8 mouse cellular contexts compared by ENCODE assay signal in genomic region chr2:18872797-18873196, GRCm38 (mm10).
DNase-seq lines count a peak whose midpoint lies in the region; ATAC-seq and TF ChIP-seq lines count a peak whose summit lies in the region.

No protein-coding gene starts in this region.

- no peak for TF ChIP-seq EP300 in stomach, postnatal 0 days (optimal IDR thresholded peaks at IDR 0.05)

- H3K4me2 ChIP-seq in midbrain, embryonic 11.5 days: no peak overlapping the region
- H3K4me2 ChIP-seq in midbrain, embryonic 16.5 days (ENCODE audit: low read length): no peak overlapping the region
- no peak overlapping the region for H3K4me2 ChIP-seq in hindbrain, postnatal 0 days (ENCODE audit: low read depth, low read length)
- H3K4me2 ChIP-seq in midbrain, embryonic 14.5 days (ENCODE audit: low read length): no peak overlapping the region
- no peak overlapping the region for H3K4me2 ChIP-seq in stomach, postnatal 0 days (replicated peaks; ENCODE audit: low read depth)

- H3K9me3 ChIP-seq in midbrain, embryonic 11.5 days (ENCODE audit: control insufficient read depth, low read length): no peaks in the 10 kb centered on the region
- no peaks in the 10 kb centered on the region for H3K9me3 ChIP-seq in midbrain, embryonic 16.5 days (replicated peaks; ENCODE audit: control insufficient read depth, low read length, poor library complexity, severe bottlenecking)
- no peaks in the 10 kb centered on the region for H3K9me3 ChIP-seq in hindbrain, postnatal 0 days (ENCODE audit: low read length)
- H3K9me3 ChIP-seq in midbrain, embryonic 14.5 days (ENCODE audit: control insufficient read depth, low read length): no peaks in the 10 kb centered on the region
- no peaks in the 10 kb centered on the region for H3K9me3 ChIP-seq in stomach, postnatal 0 days (ENCODE audit: control insufficient read depth, low read length)

- no peaks in the 10 kb centered on the region for H3K27me3 ChIP-seq in midbrain, embryonic 11.5 days (ENCODE audit: control insufficient read depth, insufficient read depth, low read length)
- H3K27me3 ChIP-seq in midbrain, embryonic 16.5 days (ENCODE audit: control insufficient read depth, insufficient read depth, low read depth, low read length): no peaks in the 10 kb centered on the region
- H3K27me3 ChIP-seq in hindbrain, postnatal 0 days (ENCODE audit: insufficient read depth, low read length): no peaks in the 10 kb centered on the region
- H3K27me3 ChIP-seq in midbrain, embryonic 14.5 days (ENCODE audit: control insufficient read depth, insufficient read depth, low read length): no peaks in the 10 kb centered on the region
- H3K27me3 ChIP-seq in stomach, postnatal 0 days (ENCODE audit: control insufficient read depth, insufficient read depth, low read length): no peaks in the 10 kb centered on the region

- intact Hi-C loops in left cerebral cortex, adult 2 months (cut with DNase I): loop anchor here (1.0 to 10.0 kb wide), 3 partner anchors 282 to 472 kb away; no protein-coding TSS in a partner anchor

- WGBS in midbrain, embryonic 11.5 days: 8% methylated on average over 2 of the region's 2 CpGs
- WGBS in midbrain, embryonic 16.5 days: 19% methylated on average over 2 of the region's 2 CpGs
- WGBS in hindbrain, postnatal 0 days: 17% methylated on average over 2 of the region's 2 CpGs
- WGBS in midbrain, embryonic 14.5 days: 15% methylated on average over 2 of the region's 2 CpGs
- WGBS in stomach, postnatal 0 days: 10% methylated on average over 2 of the region's 2 CpGs

- H3K36me3 ChIP-seq in midbrain, embryonic 11.5 days (ENCODE audit: control insufficient read depth, insufficient read depth, low read length): no peaks in the 10 kb centered on the region
- 0 out of 2 replicates have a peak, but pooled peaks cover 2% of the 10 kb centered on the region for H3K36me3 ChIP-seq in midbrain, embryonic 16.5 days (ENCODE audit: control insufficient read depth, insufficient read depth, low read length)
- no peaks in the 10 kb centered on the region for H3K36me3 ChIP-seq in hindbrain, postnatal 0 days (ENCODE audit: insufficient read depth, low read length)
- no peaks in the 10 kb centered on the region for H3K36me3 ChIP-seq in midbrain, embryonic 14.5 days (ENCODE audit: control insufficient read depth, insufficient read depth, low read length)
- H3K36me3 ChIP-seq in stomach, postnatal 0 days (ENCODE audit: control insufficient read depth, insufficient read depth, low read length): no peaks in the 10 kb centered on the region

- H3K4me3 ChIP-seq in midbrain, embryonic 11.5 days (ENCODE audit: low read depth, low read length): no peak overlapping the region
- no peak overlapping the region for H3K4me3 ChIP-seq in midbrain, embryonic 16.5 days (ENCODE audit: low read depth, low read length)
- no peak overlapping the region for H3K4me3 ChIP-seq in hindbrain, postnatal 0 days (ENCODE audit: low read length)
- no peak overlapping the region for H3K4me3 ChIP-seq in left cerebral cortex, adult 2 months
- H3K4me3 ChIP-seq in midbrain, embryonic 14.5 days (replicated peaks; ENCODE audit: low read depth, low read length): no peak overlapping the region
- H3K4me3 ChIP-seq in stomach, postnatal 0 days (ENCODE audit: low read depth, low read length): no peak overlapping the region

- H3K4me1 ChIP-seq in midbrain, embryonic 11.5 days (ENCODE audit: control insufficient read depth, insufficient read depth, low read length): no peaks in the 10 kb centered on the region
- H3K4me1 ChIP-seq in midbrain, embryonic 16.5 days (ENCODE audit: control insufficient read depth, insufficient read depth, low read length): no peaks in the 10 kb centered on the region
- H3K4me1 ChIP-seq in hindbrain, postnatal 0 days (ENCODE audit: insufficient read depth, low read length): no peaks in the 10 kb centered on the region
- H3K4me1 ChIP-seq in midbrain, embryonic 14.5 days (ENCODE audit: control insufficient read depth, insufficient read depth, low read length): no peaks in the 10 kb centered on the region
- H3K4me1 ChIP-seq in stomach, postnatal 0 days (replicated peaks; ENCODE audit: control insufficient read depth, insufficient read depth): no peaks in the 10 kb centered on the region

- no peak overlapping the region for H3K27ac ChIP-seq in midbrain, embryonic 11.5 days (ENCODE audit: low read depth, low read length)
- H3K27ac ChIP-seq in midbrain, embryonic 16.5 days (ENCODE audit: low read length): no peak overlapping the region
- no peak overlapping the region for H3K27ac ChIP-seq in hindbrain, postnatal 0 days
- no peak overlapping the region for H3K27ac ChIP-seq in left cerebral cortex, adult 2 months
- H3K27ac ChIP-seq in midbrain, embryonic 14.5 days (replicated peaks; ENCODE audit: low read depth, low read length): no peak overlapping the region
- no peak overlapping the region for H3K27ac ChIP-seq in stomach, postnatal 0 days (replicated peaks)

- TF ChIP-seq CTCF in hindbrain, postnatal 0 days (IDR thresholded peaks at IDR 0.05; ENCODE audit: low read depth): peak; percentile 78
- peak; percentile 77 for TF ChIP-seq CTCF in left cerebral cortex, adult 2 months (IDR thresholded peaks at IDR 0.05)
- TF ChIP-seq CTCF in stomach, postnatal 0 days (IDR thresholded peaks at IDR 0.05; ENCODE audit: low read depth): peak; percentile 92

- H3K9ac ChIP-seq in midbrain, embryonic 11.5 days (ENCODE audit: low read length): no peak overlapping the region
- H3K9ac ChIP-seq in midbrain, embryonic 16.5 days (ENCODE audit: low read depth, low read length): no peak overlapping the region
- H3K9ac ChIP-seq in hindbrain, postnatal 0 days (replicated peaks; ENCODE audit: low read length): no peak overlapping the region
- no peak overlapping the region for H3K9ac ChIP-seq in midbrain, embryonic 14.5 days (replicated peaks; ENCODE audit: low read length)
- H3K9ac ChIP-seq in stomach, postnatal 0 days (ENCODE audit: low read length): no peak overlapping the region

- peak; percentile 94 for DNase-seq in midbrain, embryonic 11.5 days (ENCODE audit: low spot score, missing footprints)
- DNase-seq in cerebellum, adult 18-20 months: peak; percentile 58 to 70
- DNase-seq in forelimb bud, embryonic 11.5 days (ENCODE audit: low read depth, low spot score): peak; percentile 74
- DNase-seq in hindbrain, postnatal 0 days (ENCODE audit: low spot score): peak; percentile 76
- DNase-seq in left cerebral cortex, adult 2 months (ENCODE audit: extremely low spot score in 1 of 2, low spot score in 2 of 2): peak; percentile 66 to 74
- DNase-seq in midbrain, embryonic 14.5 days: peak; percentile 80
- peak; percentile 73 for DNase-seq in stomach, postnatal 0 days (ENCODE audit: low spot score)

- ATAC-seq in midbrain, embryonic 11.5 days (ENCODE audit: low FRiP score): peak; percentile 55
- ATAC-seq in midbrain, embryonic 16.5 days: no peak
- peak; percentile 40; the same call in 1 of the 2 replicates for ATAC-seq in hindbrain, postnatal 0 days
- no peak for ATAC-seq in midbrain, embryonic 14.5 days (ENCODE audit: low FRiP score, low TSS enrichment)
- 0 out of 2 replicates have a peak, but pooled peaks have one; percentile 26 for ATAC-seq in stomach, postnatal 0 days (ENCODE audit: low FRiP score, low TSS enrichment)

Comparison
In these comparisons a context has a peak if more than half of its experiments do, and no peak if none do; other contexts are left out.
1. ATAC-seq: peak in midbrain, embryonic 11.5 days (single experiment), hindbrain, postnatal 0 days (single experiment) and stomach, postnatal 0 days (single experiment); none in midbrain, embryonic 16.5 days (single experiment) and midbrain, embryonic 14.5 days (single experiment).
2. Peak in every context shown above with its lines, with median percentiles within 50 percentile points of each other: DNase-seq and CTCF ChIP-seq.